Mouse (Mus musculus): ENCODE results near the gene Trim65. TPM values are rescaled to one million over a fixed set of nuclear protein-coding genes. Genes with fewer than 3 reads are reported as not detected.

Trim65 gene
- polyA plus RNA-seq, 1 experiment, result 0.57 TPM

- Histone ChIP-seq H3K4me1 (ENCODE audit: control insufficient read depth, insufficient read depth, low read length) (peaks cover 9% of the 10 kb centered on the region), H3K27me3 (ENCODE audit: control insufficient read depth, insufficient read depth, low read length) (no peaks in the 10 kb centered on the region), H3K27ac (ENCODE audit: control insufficient read depth, insufficient read depth, low read depth, low read length) (peak within 1 kb of the TSS; percentile 89), H3K4me3 (ENCODE audit: control insufficient read depth, low read depth, low read length) (peak within 1 kb of the TSS; percentile 96), H3K36me3 (ENCODE audit: control insufficient read depth, insufficient read depth, low read length) (peaks cover 4% of the 10 kb centered on the region)
- TF ChIP-seq CTCF (IDR thresholded peaks at IDR 0.05; ENCODE audit: control insufficient read depth, insufficient read depth, insufficient replicate concordance, low read depth, low read length) (peak; percentile 68; the same call in 1 of the 2 replicates), POLR2A (IDR thresholded peaks at IDR 0.05; ENCODE audit: control insufficient read depth, low read depth, low read length) (peak; percentile 73)
These were observed 7.7 kb upstream of the Trim65 start, which contains the start of gene Mrpl38 for GRCm38 (mm10) chr11:116138468-116139138. Gene Mrpl38, minus strand, starts transcription at chr11:116138868.

GRCm38 (mm10) chr11:116138096-116138467 lies 7.2 kb upstream of the Trim65 start:
- TF ChIP-seq POLR2A (IDR thresholded peaks at IDR 0.05; ENCODE audit: control insufficient read depth, low read depth, low read length), result no peak
- no peak for TF ChIP-seq CTCF (IDR thresholded peaks at IDR 0.05; ENCODE audit: control insufficient read depth, insufficient read depth, insufficient replicate concordance, low read depth, low read length)
- H3K4me3 ChIP-seq (ENCODE audit: control insufficient read depth, low read depth, low read length), result peak overlapping the region; percentile 96
- H3K27ac ChIP-seq (ENCODE audit: control insufficient read depth, insufficient read depth, low read depth, low read length), result peak overlapping the region; percentile 89
- peaks cover 1% of the 10 kb centered on the region for H3K36me3 ChIP-seq (ENCODE audit: control insufficient read depth, insufficient read depth, low read length)
- peaks cover 9% of the 10 kb centered on the region for H3K4me1 ChIP-seq (ENCODE audit: control insufficient read depth, insufficient read depth, low read length)
- H3K27me3 ChIP-seq (ENCODE audit: control insufficient read depth, insufficient read depth, low read length), result no peaks in the 10 kb centered on the region

GRCm38 (mm10) chr11:116134171-116134570 lies 3.2 kb upstream of the Trim65 start:
- peaks cover 1% of the 10 kb centered on the region for H3K36me3 ChIP-seq (ENCODE audit: control insufficient read depth, insufficient read depth, low read length)
- peaks cover 15% of the 10 kb centered on the region for H3K4me1 ChIP-seq (ENCODE audit: control insufficient read depth, insufficient read depth, low read length)
- no peak overlapping the region for H3K4me3 ChIP-seq (ENCODE audit: control insufficient read depth, low read depth, low read length)
- TF ChIP-seq POLR2A (IDR thresholded peaks at IDR 0.05; ENCODE audit: control insufficient read depth, low read depth, low read length) (no peak), CTCF (IDR thresholded peaks at IDR 0.05; ENCODE audit: control insufficient read depth, insufficient read depth, insufficient replicate concordance, low read depth, low read length) (no peak)
- H3K27ac ChIP-seq (ENCODE audit: control insufficient read depth, insufficient read depth, low read depth, low read length), result no peak overlapping the region
- H3K27me3 ChIP-seq (ENCODE audit: control insufficient read depth, insufficient read depth, low read length), result no peaks in the 10 kb centered on the region

- Histone ChIP-seq H3K4me3 (ENCODE audit: control insufficient read depth, low read depth, low read length) (no peak overlapping the region), H3K4me1 (ENCODE audit: control insufficient read depth, insufficient read depth, low read length) (peaks cover 15% of the 10 kb centered on the region), H3K36me3 (ENCODE audit: control insufficient read depth, insufficient read depth, low read length) (peaks cover 1% of the 10 kb centered on the region), H3K27ac (ENCODE audit: control insufficient read depth, insufficient read depth, low read depth, low read length) (no peak overlapping the region), H3K27me3 (ENCODE audit: control insufficient read depth, insufficient read depth, low read length) (no peaks in the 10 kb centered on the region)
- TF ChIP-seq CTCF (IDR thresholded peaks at IDR 0.05; ENCODE audit: control insufficient read depth, insufficient read depth, insufficient replicate concordance, low read depth, low read length), result no peak
- no peak for TF ChIP-seq POLR2A (IDR thresholded peaks at IDR 0.05; ENCODE audit: control insufficient read depth, low read depth, low read length)
These were observed 2.6 kb upstream of the Trim65 start for GRCm38 (mm10) chr11:116133497-116133896.

GRCm38 (mm10) chr11:116132366-116133333 lies 1.7 kb upstream of the Trim65 start:
- H3K36me3 ChIP-seq (ENCODE audit: control insufficient read depth, insufficient read depth, low read length), result peaks cover 1% of the 10 kb centered on the region
- H3K4me1 ChIP-seq (ENCODE audit: control insufficient read depth, insufficient read depth, low read length), result peaks cover 11% of the 10 kb centered on the region
- no peaks in the 10 kb centered on the region for H3K27me3 ChIP-seq (ENCODE audit: control insufficient read depth, insufficient read depth, low read length)
- TF ChIP-seq CTCF (IDR thresholded peaks at IDR 0.05; ENCODE audit: control insufficient read depth, insufficient read depth, insufficient replicate concordance, low read depth, low read length) (no peak), POLR2A (IDR thresholded peaks at IDR 0.05; ENCODE audit: control insufficient read depth, low read depth, low read length) (no peak)
- no peak overlapping the region for H3K27ac ChIP-seq (ENCODE audit: control insufficient read depth, insufficient read depth, low read depth, low read length)
- H3K4me3 ChIP-seq (ENCODE audit: control insufficient read depth, low read depth, low read length), result no peak overlapping the region

GRCm38 (mm10) chr11:116131349-116132170 lies 632 bp upstream of the Trim65 start:
- peaks cover 1% of the 10 kb centered on the region for H3K36me3 ChIP-seq (ENCODE audit: control insufficient read depth, insufficient read depth, low read length)
- no peaks in the 10 kb centered on the region for H3K27me3 ChIP-seq (ENCODE audit: control insufficient read depth, insufficient read depth, low read length)
- no peak overlapping the region for H3K4me3 ChIP-seq (ENCODE audit: control insufficient read depth, low read depth, low read length)
- TF ChIP-seq POLR2A (IDR thresholded peaks at IDR 0.05; ENCODE audit: control insufficient read depth, low read depth, low read length) (no peak), CTCF (IDR thresholded peaks at IDR 0.05; ENCODE audit: control insufficient read depth, insufficient read depth, insufficient replicate concordance, low read depth, low read length) (no peak)
- peaks cover 15% of the 10 kb centered on the region for H3K4me1 ChIP-seq (ENCODE audit: control insufficient read depth, insufficient read depth, low read length)
- H3K27ac ChIP-seq (ENCODE audit: control insufficient read depth, insufficient read depth, low read depth, low read length), result no peak overlapping the region; the same call in 1 of the 2 replicates

Measured in testis, adult 2 months (tissue).